Mouse (Mus musculus): ENCODE measurements around the gene Basp1. TPM values are rescaled to one million over a fixed set of nuclear protein-coding genes. Genes with fewer than 3 reads are reported as not detected.

Basp1 gene
- 17.8 TPM for polyA plus RNA-seq (2014; fragmentation: Illumina TruSeq; extraction: RNeasy Lipid Tissue Mini Kit (QIAGEN cat#74804); ENCODE audit: low read depth, low replicate concordance)

GRCm38 (mm10) chr15:25413378-25413901 lies at the start of gene Basp1:
TSS of gene Basp1 (minus strand) at chr15:25413764.

Other genes with a start within 250 kb of the Basp1 start
- 43.8 TPM for gene Myo10, start 208.8 kb upstream of the Basp1 start, polyA plus RNA-seq (2014; fragmentation: Illumina TruSeq; extraction: RNeasy Lipid Tissue Mini Kit (QIAGEN cat#74804); ENCODE audit: low read depth, low replicate concordance)